Mouse (Mus musculus) small intestine, adult 2 months (tissue): ENCODE results near the gene Slc47a1.

ENCODE experiments used
- CTCF ChIP-seq: fragments of 200-500 bp; IDR thresholded peaks from 2 replicates; pipeline ENCODE4 v1.5.1; 2012; ENCODE audit warnings: low read depth, mild to moderate bottlenecking, control low read depth, inconsistent platforms, low read length, moderate library complexity, mixed read lengths; ENCODE audit not compliant: insufficient replicate concordance, insufficient read length; ENCODE audit errors: extremely low read depth
- POLR2A ChIP-seq: fragments of 200-500 bp; IDR thresholded peaks from 2 replicates; pipeline ENCODE4 v1.6.1; 2012; ENCODE audit warnings: low read depth, mild to moderate bottlenecking, control low read depth, inconsistent platforms, low read length, moderate library complexity

- TF ChIP-seq POLR2A: no peak
- TF ChIP-seq CTCF: no peak
These were observed 67.8 kb downstream of the Slc47a1 start for GRCm38 (mm10) chr11:61310321-61310720.
